Mouse (Mus musculus): Measurements from ENCODE around the gene St7l.

Gene St7l

DNA sequence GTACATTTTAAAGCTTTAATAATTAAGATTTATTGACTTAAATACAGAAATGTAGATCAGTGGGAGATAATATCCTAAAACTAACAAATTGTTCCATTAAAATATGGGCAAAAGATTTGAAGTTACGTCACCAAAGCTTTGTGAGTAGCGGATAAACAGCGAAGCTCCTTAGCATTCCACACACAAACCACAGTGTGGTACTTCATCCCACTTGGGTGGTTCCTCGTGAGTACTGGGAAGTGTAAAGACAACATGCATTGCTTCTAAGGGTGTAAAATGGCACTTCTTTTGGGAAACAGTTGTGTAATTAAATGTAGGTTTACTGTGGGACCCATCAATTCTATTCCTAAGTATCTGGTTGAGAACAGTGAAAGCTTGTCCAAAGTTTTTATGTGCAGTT, 37.3 kb downstream of the St7l start:
- no peak for DNase-seq (ENCODE audit: low spot score in 2 of 2)

DNA sequence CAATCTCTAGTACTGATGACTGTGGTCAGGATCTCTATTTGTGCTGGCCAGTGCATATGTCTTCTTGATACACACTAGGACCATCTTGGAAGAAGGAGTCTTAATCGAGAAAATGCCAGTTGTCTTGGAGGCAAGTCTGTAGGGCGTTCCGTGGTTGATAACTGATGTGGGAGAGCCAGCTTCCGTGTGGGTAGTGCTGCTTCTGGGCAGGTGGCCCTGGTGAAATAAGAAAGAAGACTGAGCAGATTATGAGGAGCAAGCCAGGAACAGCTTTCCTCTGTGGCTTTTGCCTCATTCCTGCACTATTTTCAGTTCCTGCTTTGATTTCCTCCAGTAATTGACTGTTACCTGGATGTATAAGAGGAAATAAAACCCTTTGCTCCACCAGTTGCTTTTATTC, 41.6 kb downstream of the St7l start:
- no peak for DNase-seq (ENCODE audit: low spot score in 2 of 2)

- no peak for DNase-seq (ENCODE audit: low spot score in 2 of 2)
Measured at GRCm38 (mm10) chr3:104906007-104906406, 42.2 kb downstream of the St7l start.

DNA sequence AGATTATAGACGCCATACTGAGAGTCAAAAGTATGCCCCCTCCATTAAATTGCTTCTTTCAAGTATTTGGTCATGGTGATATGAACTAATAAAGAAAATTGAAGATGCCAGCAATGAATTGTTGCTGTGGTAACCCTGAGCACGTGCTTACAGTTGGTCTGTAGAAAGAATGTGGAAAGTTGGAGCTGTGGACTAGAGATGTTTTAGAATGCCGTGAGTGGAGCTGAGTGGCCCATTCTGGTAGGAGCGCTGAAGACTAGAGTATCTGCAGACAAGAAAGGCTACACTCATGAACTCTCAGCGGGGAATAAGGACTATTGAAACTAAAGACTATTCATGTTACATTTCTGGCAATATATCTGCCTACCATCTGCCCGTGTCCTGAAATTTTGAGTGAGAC, 45.4 kb downstream of the St7l start:
- no peak for DNase-seq (ENCODE audit: low spot score in 2 of 2)

DNA sequence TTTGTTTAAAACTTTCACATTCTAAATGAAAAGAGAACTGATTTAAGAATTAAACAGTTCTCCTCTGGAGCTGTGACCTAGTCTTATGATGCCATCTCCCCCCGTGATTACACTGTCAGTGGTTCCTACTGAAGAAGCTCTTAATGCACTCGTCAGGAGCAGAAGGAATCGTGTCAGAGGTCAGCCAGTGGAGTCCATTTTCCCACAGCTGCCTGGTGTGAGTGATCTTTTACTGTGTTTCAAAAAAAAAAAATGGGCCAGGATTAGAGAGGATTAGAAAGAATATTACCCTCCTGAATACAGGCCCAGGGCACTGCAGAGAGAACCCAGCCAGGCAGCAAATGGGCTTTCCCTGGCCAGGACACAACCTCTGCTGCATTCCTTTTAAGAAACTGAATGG, 51.2 kb downstream of the St7l start:
- DNase-seq (ENCODE audit: low spot score in 2 of 2) = no peak

GRCm38 (mm10) chr3:104929385-104929784, 65.6 kb downstream of the St7l start:
- no peak for DNase-seq (ENCODE audit: low spot score in 2 of 2)

DNA sequence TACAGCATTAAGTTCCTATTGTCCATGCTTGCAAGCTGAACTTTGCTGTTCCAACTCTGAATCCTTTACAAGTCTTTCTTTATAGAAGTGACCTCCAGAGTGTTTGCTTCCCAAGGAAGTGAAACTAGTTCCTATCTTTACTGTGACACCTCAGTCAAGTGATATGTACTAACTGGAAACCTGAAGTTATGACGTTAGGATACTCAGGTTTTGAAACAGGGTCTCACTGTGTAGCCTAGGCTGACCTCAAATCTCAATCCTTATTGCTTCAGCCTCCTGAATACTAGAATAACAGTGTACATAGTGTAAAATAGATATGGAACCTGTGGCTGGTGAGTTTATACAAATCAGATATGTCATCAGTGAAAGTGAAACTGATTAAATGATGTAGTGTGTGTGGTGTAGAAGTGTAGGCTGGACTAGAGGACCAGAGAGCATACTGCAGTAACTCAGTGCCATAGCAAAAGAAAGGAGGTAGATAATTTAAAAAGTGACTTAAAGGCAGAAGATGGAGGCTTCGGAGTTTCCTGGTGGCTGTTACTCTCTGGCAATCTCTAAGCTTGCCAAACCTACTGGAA, 74.0 kb downstream of the St7l start:
- no peak for DNase-seq (ENCODE audit: low spot score in 2 of 2)

GRCm38 (mm10) chr3:104938327-104938726, 74.5 kb downstream of the St7l start:
- DNase-seq (ENCODE audit: low spot score in 2 of 2) = no peak

- DNase-seq (ENCODE audit: low spot score in 2 of 2) = no peak
Measured at GRCm38 (mm10) chr3:104940691-104941090, 76.9 kb downstream of the St7l start.

- no peak for DNase-seq (ENCODE audit: low spot score in 2 of 2)
Measured at GRCm38 (mm10) chr3:104942682-104943081, 78.9 kb downstream of the St7l start.

DNA sequence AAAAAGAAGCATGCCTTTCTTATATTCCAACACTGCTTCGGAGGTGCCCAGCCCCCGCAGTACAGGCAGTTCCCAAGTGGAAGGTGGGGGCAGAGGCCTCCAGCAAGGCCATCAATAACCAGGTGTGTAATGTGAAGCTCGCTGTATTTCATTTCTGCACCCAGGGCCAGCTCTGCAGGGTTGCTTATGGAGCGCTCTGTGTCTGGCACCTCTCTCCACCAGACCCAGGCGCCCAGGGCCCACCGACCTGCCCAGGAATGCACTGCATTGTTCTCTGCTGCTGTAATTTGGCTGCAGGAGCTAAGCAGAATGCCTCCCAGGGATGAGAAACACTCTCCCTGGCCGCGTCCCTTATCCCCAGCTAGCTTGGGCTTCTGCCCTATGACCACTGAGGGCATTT, 79.5 kb downstream of the St7l start:
- no peak for DNase-seq (ENCODE audit: low spot score in 2 of 2)

DNA sequence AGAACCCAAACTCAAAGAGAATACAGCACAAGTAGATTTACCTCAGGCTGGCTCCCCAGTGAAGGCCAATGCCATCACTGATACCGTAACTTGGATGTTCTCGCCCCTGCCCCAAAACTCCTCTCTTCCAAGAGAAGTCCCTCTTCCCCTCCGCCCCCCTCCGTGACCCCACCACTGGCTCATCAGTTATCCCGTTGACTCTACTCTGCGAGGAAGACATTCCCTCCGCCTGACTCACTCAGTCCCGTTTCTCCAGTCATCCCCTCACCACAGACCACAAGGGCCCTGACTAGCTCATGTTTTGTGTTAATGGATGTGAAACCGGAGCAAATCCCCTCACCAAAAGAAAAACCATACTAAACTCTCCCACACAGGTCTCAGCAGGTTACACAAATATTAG, 81.1 kb downstream of the St7l start:
- DNase-seq (ENCODE audit: low spot score in 2 of 2) = no peak

- DNase-seq (ENCODE audit: low spot score in 2 of 2) = no peak
Measured at GRCm38 (mm10) chr3:104950926-104951325, 87.1 kb downstream of the St7l start.

DNA sequence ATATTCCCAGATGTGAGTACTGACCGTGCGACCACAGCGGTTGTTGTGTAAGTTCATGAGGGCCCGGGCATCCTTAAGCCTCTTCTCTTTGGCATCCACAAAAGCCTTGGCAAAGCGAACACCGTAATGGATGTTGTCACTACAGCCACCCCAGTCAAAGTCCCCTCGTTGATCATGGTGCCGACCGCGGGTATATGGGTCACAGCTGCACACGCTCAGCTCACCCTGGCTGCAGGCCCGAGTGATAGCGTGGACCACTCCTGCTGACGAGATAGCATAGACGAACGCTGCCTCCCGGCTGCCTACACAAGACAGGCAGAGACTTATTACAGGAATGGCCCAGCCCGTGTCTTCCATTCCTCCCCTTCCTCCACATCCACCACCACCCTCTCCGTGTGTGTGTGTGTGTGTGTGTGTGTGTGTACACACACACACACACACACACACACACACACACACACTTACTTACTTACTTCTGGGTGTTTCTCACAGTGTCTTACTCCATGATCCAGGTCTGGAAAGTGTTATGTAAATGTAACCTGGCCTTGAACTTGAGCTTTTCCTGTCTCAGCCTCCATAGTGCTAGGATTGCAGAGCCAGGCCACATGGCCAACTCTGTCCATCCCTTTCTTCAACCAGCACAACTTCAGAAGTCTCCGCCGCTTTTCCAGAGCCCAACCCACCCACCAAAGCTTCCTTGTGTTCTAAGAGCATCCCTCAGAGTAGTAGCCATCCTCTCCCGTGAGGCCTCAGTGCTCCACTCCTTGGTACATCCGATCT, 89.3 kb downstream of the St7l start:
- no peak for DNase-seq (ENCODE audit: low spot score in 2 of 2)

- no peak for DNase-seq (ENCODE audit: low spot score in 2 of 2)
Measured at GRCm38 (mm10) chr3:104954137-104954536, 90.3 kb downstream of the St7l start.

DNA sequence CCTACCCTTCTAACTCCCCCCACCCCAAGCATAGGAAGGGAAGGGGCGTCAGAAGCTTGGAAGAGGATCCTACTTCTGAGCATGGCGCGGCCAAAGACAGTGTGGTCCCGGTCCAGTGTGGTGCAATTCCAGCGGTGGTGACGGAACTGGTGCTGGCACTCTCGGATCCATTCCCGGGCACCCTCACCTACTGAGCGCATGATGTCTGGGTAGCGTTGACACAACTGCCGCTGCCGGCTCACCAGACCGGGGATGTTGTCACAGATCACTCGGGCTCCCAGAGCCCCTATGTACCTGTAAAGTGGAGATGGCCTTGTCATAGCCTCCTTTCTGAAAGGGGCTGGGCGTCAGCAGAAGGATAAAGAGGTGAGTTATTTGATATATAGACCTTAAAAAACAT, 90.7 kb downstream of the St7l start:
- peak in 1 of 2 experiments; percentile 54 for DNase-seq (ENCODE audit: low spot score in 2 of 2)

- DNase-seq (ENCODE audit: low spot score in 2 of 2) = peak in 1 of 2 experiments; percentile 46
Measured at GRCm38 (mm10) chr3:104956131-104956581, 92.4 kb downstream of the St7l start.

GRCm38 (mm10) chr3:104960026-104961000, 96.5 kb downstream of the St7l start:
- peak in 1 of 2 experiments; percentile 54 for DNase-seq (ENCODE audit: low spot score in 2 of 2)

DNA sequence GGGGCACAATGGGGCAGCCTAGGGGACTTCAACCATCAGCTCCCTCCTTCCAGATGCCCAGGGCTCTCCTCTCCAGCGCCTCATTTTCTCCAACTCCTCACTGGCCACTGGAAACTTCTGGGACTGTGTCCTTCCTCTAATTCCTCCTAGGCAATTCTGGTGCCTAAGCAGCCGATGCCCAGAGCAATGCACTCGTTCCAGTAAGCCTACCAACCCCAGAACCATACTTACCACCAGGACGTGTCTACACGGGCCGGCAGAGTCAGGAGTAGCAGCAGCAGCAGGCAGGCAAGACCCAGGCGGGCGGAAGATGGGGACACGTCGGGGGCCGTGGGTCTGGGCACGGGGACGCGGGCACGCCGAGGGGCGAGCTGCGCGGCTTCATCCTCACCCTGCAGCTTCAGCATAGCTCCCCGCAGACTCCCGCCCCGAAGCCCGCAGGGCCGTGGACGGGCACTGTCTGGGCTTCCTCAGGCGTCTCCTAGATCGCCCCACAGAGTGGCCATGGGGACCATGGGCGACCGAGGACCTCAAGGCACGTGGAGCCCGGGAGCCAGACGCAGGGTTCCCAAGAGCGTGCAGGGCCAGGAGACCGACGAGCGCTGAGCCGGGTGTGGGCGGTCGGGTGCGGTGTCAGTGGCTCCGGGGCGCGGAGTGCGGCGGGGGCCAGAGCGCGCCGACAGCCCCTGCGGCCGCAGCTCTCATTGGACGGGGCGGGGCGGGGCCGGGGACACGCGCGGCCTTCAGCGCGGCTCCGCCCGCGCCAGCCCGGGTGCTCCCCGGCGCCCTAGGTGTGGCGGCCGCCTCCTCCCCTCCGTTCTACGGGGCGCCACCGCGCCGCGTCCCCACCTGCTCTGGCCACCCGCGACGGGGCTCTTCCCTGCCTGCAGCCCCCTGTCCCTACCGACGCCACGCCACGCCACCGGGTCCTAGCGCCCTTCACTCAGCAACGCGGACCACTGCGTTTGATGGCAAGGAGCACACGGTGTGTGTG, 97.6 kb downstream of the St7l start, which contains the start of gene Wnt2b:
Gene Wnt2b, minus strand, starts transcription at position 856 of the 994 bp plus-strand sequence.
- peak in 1 of 2 experiments; percentile 64 for DNase-seq (ENCODE audit: low spot score in 2 of 2)

GRCm38 (mm10) chr3:104962141-104962611, 98.4 kb downstream of the St7l start:
- peak in 1 of 2 experiments; percentile 59 for DNase-seq (ENCODE audit: low spot score in 2 of 2)

DNA sequence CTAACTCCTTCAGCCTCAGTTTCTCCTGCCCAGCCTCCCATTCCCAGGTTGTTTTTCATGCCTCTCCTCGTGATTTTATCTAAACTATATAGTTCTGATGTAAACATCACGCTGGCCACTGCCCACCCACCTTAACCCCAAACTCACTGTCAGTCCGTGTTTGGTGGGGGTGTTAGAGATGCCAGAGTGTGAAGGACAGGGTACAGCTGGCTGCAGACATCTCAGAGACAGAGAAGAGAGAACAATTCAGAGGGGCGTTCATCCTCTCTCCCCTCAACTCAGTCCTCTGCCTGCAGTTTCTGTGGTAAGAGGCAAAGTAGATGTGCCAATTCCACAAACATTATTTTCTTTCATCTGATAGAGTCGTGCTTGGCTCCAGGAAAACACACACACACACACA, 99.1 kb downstream of the St7l start:
- peak in 1 of 2 experiments; percentile 46 for DNase-seq (ENCODE audit: low spot score in 2 of 2)

Measured in spleen, postnatal 4 days (tissue).